Mouse (Mus musculus) erythroblast, embryonic 14.5 days (primary cell): ENCODE measurements around the gene Apol8. TPM values are rescaled to one million over a fixed set of nuclear protein-coding genes. Genes with fewer than 3 reads are reported as not detected.

Experiments
- H3K27me3 ChIP-seq: 2 replicates; pipeline ENCODE4 v1.6.1; 2012; ENCODE audit warnings: inconsistent platforms; ENCODE audit not compliant: control insufficient read depth
- H3K36me3 ChIP-seq: 2 replicates; pipeline ENCODE4 v1.6.1; 2012; ENCODE audit warnings: mild to moderate bottlenecking, inconsistent platforms; ENCODE audit not compliant: control insufficient read depth
- H3K4me1 ChIP-seq: 2 replicates; pipeline ENCODE4 v1.6.1; 2012; ENCODE audit warnings: inconsistent platforms; ENCODE audit not compliant: control insufficient read depth
- H3K4me3 ChIP-seq: replicated peaks from 2 replicates; pipeline ENCODE3; 2012; ENCODE audit warnings: moderate library complexity, mild to moderate bottlenecking, inconsistent platforms
- H3K9me3 ChIP-seq: 2 replicates; pipeline ENCODE4 v1.6.1; 2012; ENCODE audit warnings: low read length, inconsistent platforms, mixed read lengths; ENCODE audit not compliant: control insufficient read depth
- GATA1 ChIP-seq: IDR thresholded peaks from 2 replicates; pipeline ENCODE4 v1.6.1; 2012; ENCODE audit warnings: low read length, inconsistent platforms, mixed read lengths
- TAL1 ChIP-seq: IDR thresholded peaks from 3 replicates; pipeline ENCODE4 v1.6.1; 2012; ENCODE audit warnings: low read length, inconsistent platforms, mixed read lengths
- polyA plus RNA-seq: library from polyadenylated mRNA; stranded (reverse); fragments of >175 nt; gene quantifications from 2 replicates; pipeline ENCODE4 v1.2.3, GENCODE M21; 2012

Gene Apol8
- polyA plus RNA-seq, 1 experiment: 17.7 TPM

GRCm38 (mm10) chr15:77761561-77762380 is 5.0 kb upstream of the Apol8 start:
- peaks cover 17% of the 10 kb centered on the region for H3K4me1 ChIP-seq
- no peak for TF ChIP-seq GATA1
- no peak for TF ChIP-seq TAL1
- no peaks in the 10 kb centered on the region for H3K9me3 ChIP-seq
- H3K36me3 ChIP-seq: peaks cover 78% of the 10 kb centered on the region
- no peak overlapping the region for H3K4me3 ChIP-seq
- H3K27me3 ChIP-seq: no peaks in the 10 kb centered on the region

- Histone ChIP-seq H3K36me3 (peaks cover 71% of the 10 kb centered on the region), H3K27me3 (no peaks in the 10 kb centered on the region), H3K4me1 (peaks cover 24% of the 10 kb centered on the region), H3K4me3 (no peak overlapping the region), H3K9me3 (no peaks in the 10 kb centered on the region)
- TF ChIP-seq TAL1: no peak
Observed at GRCm38 (mm10) chr15:77761083-77761482, 4.3 kb upstream of the Apol8 start.

GRCm38 (mm10) chr15:77760037-77760436 is 3.2 kb upstream of the Apol8 start:
- Histone ChIP-seq H3K4me1 (peaks cover 28% of the 10 kb centered on the region), H3K9me3 (peaks cover 2% of the 10 kb centered on the region; the same call in 1 of the 2 replicates)

DNA sequence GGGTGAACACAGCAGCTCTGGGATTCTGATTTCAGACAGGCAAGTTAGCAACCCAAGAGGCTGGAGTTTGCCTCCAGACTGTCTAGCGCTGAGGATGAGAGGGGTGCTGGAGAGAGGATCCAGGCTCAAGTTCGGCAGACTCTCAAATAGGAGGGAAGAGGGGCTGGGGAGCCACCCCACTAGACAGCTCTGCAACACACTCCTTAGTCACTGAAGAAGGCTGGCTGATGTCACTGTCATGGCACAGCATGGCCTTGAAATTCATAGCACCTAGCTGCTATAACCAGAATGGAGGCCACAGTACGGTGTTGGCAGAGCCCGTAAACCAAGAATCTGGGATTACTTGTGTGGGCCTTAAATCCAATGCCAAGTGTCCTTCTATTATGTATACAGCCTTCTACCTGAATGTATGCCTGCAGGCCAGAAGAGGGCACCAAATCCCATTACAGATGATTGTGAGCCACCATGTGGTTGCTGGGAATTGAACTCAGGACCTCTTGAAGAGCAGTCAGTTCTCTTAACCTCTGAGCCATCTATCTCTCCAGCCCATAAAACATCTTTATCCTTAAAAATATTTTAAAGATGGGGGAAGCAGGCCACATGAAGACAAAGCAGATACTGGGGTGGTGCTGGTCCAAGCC is 903 bp upstream of the Apol8 start:
- peaks cover 4% of the 10 kb centered on the region; the same call in 1 of the 2 replicates for H3K9me3 ChIP-seq
- H3K4me1 ChIP-seq: peaks cover 41% of the 10 kb centered on the region
- H3K4me3 ChIP-seq: no peak overlapping the region
- no peaks in the 10 kb centered on the region for H3K27me3 ChIP-seq
- H3K36me3 ChIP-seq: peaks cover 63% of the 10 kb centered on the region
- TF ChIP-seq TAL1: no peak
- no peak for TF ChIP-seq GATA1

More at GRCm38 (mm10) chr15:77760037-77760436, 3.2 kb upstream of the Apol8 start:
- TF ChIP-seq TAL1 (no peak), GATA1 (no peak)
- H3K4me3 ChIP-seq: no peak overlapping the region
- H3K27me3 ChIP-seq: no peaks in the 10 kb centered on the region
- H3K36me3 ChIP-seq: peaks cover 64% of the 10 kb centered on the region

GRCm38 (mm10) chr15:77756081-77756480 is 722 bp downstream of the Apol8 start:
- no peaks in the 10 kb centered on the region for H3K27me3 ChIP-seq
- H3K4me3 ChIP-seq: peak overlapping the region; percentile 83
- peaks cover 56% of the 10 kb centered on the region for H3K4me1 ChIP-seq
- peaks cover 6% of the 10 kb centered on the region; the same call in 1 of the 2 replicates for H3K9me3 ChIP-seq
- H3K36me3 ChIP-seq: peaks cover 63% of the 10 kb centered on the region
- TF ChIP-seq TAL1: no peak
- no peak for TF ChIP-seq GATA1

GRCm38 (mm10) chr15:77755132-77755531 is 1.7 kb downstream of the Apol8 start:
- Histone ChIP-seq H3K27me3 (no peaks in the 10 kb centered on the region; the same call in 1 of the 2 replicates), H3K9me3 (peaks cover 11% of the 10 kb centered on the region), H3K4me3 (peak overlapping the region; percentile 83), H3K4me1 (peaks cover 61% of the 10 kb centered on the region), H3K36me3 (peaks cover 63% of the 10 kb centered on the region)
- no peak for TF ChIP-seq GATA1
- peak; percentile 29; the same call in 1 of the 3 replicates for TF ChIP-seq TAL1

- peaks cover 78% of the 10 kb centered on the region for H3K36me3 ChIP-seq
- H3K4me1 ChIP-seq: peaks cover 84% of the 10 kb centered on the region
Observed at GRCm38 (mm10) chr15:77752443-77752842, 4.4 kb downstream of the Apol8 start.

DNA sequence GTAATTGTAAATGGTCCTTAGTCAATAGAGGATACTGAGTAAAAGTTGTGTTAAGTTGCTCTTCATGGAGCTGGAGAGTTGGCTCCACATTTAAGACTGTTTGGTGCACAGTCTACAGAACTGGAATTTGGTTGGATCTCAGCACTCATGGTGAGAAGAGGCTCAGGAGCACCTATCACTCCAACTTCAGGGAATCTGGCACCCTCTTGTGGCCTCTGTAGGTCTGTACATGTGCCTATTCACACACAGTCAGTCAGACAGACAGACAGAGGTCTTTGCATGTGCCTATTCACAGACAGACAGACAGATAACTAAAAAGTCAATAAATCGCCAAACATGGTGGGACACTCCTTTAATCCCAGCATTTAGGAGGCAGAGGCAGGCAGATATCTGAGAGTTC is 6.3 kb downstream of the Apol8 start:
- H3K4me3 ChIP-seq: no peak overlapping the region
- TF ChIP-seq TAL1: no peak
- no peak for TF ChIP-seq GATA1
- H3K9me3 ChIP-seq: peaks cover 25% of the 10 kb centered on the region
- peaks cover 7% of the 10 kb centered on the region; the same call in 1 of the 2 replicates for H3K27me3 ChIP-seq
- H3K4me1 ChIP-seq: peaks cover 71% of the 10 kb centered on the region
- H3K36me3 ChIP-seq: peaks cover 95% of the 10 kb centered on the region

More at GRCm38 (mm10) chr15:77752443-77752842, 4.4 kb downstream of the Apol8 start:
- TF ChIP-seq GATA1 (no peak), TAL1 (no peak)
- H3K4me3 ChIP-seq: peak overlapping the region; percentile 83
- peaks cover 25% of the 10 kb centered on the region for H3K9me3 ChIP-seq
- H3K27me3 ChIP-seq: peaks cover 7% of the 10 kb centered on the region; the same call in 1 of the 2 replicates

DNA sequence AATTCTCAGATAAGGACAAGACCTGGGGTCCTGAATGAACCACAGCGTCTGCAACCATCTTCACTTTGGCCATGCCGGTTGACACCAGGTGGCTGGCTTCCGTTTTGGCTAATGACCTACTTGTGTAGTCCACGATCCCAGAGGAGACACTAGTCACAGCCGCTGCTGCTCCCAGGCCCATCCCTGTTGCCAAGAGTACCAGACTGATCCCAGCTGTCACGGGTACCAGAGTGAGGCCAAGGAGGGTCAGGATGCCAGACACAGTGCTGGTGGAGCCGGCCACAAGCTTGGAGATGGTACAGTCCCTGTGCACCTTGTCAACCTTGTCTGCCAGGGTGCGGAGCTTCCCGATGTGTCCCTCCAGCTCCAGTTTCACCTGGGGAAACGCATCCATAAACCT is 7.1 kb downstream of the Apol8 start:
- TF ChIP-seq TAL1 (no peak), GATA1 (no peak)
- Histone ChIP-seq H3K4me3 (peak overlapping the region; percentile 21), H3K27me3 (peaks cover 7% of the 10 kb centered on the region; the same call in 1 of the 2 replicates), H3K36me3 (peaks cover 99% of the 10 kb centered on the region), H3K9me3 (peaks cover 23% of the 10 kb centered on the region), H3K4me1 (peaks cover 66% of the 10 kb centered on the region)
